Mouse (Mus musculus) heart, embryonic 11.5 days (tissue): Measurements from ENCODE around the gene Hsd11b2. TPM values are rescaled to one million over a fixed set of nuclear protein-coding genes. Genes with fewer than 3 reads are reported as not detected.

Experiments
- ATAC-seq: fragments of 200-750 bp; cut with Nextera tagmentation; replicated peaks from 2 replicates; pipeline ENCODE4 v1.8.0; 2017; ENCODE audit warnings: moderate library complexity; ENCODE audit not compliant: insufficient number of reproducible peaks, low FRiP score, low TSS enrichment
- H3K27ac ChIP-seq: fragments of 300-500 bp; sonication (generic); 2 replicates; pipeline ENCODE4 v1.5.1; 2014; ENCODE audit warnings: mild to moderate bottlenecking, low read depth, low read length
- H3K27me3 ChIP-seq: fragments of 300-500 bp; sonication (generic); 2 replicates; pipeline ENCODE4 v1.6.1; 2014; ENCODE audit warnings: mild to moderate bottlenecking, low read length, mixed read lengths; ENCODE audit not compliant: control insufficient read depth, insufficient read depth
- H3K36me3 ChIP-seq: fragments of 300-500 bp; sonication (generic); 2 replicates; pipeline ENCODE4 v1.6.1; 2014; ENCODE audit warnings: mild to moderate bottlenecking, low read length, moderate library complexity, mixed read lengths; ENCODE audit not compliant: control insufficient read depth, insufficient read depth
- H3K4me1 ChIP-seq: fragments of 300-500 bp; sonication (generic); 2 replicates; pipeline ENCODE4 v1.6.1; 2014; ENCODE audit warnings: low read length; ENCODE audit not compliant: control insufficient read depth, insufficient read depth
- H3K4me2 ChIP-seq: fragments of 300-500 bp; sonication (generic); 2 replicates; pipeline ENCODE4 v1.6.1; 2014; ENCODE audit warnings: mild to moderate bottlenecking, moderate library complexity
- H3K4me3 ChIP-seq: fragments of 300-500 bp; sonication (generic); 2 replicates; pipeline ENCODE4 v1.5.1; 2014; ENCODE audit warnings: low read depth, low read length
- H3K9ac ChIP-seq: fragments of 300-500 bp; sonication (generic); 2 replicates; pipeline ENCODE4 v1.6.1; 2014; ENCODE audit warnings: mild to moderate bottlenecking, low read depth, low read length, moderate library complexity
- H3K9me3 ChIP-seq: fragments of 300-500 bp; sonication (generic); replicated peaks from 2 replicates; pipeline ENCODE4 v1.6.1; 2016; ENCODE audit warnings: low read length; ENCODE audit not compliant: control insufficient read depth
- WGBS: fragments of 180-500 bp; shearing (Covaris S2); extraction: QIAGEN DNeasy Blood & Tissue Kit; methylation state at CpG from one replicate; pipeline ENCODE4 v1.1.7; 2014; ENCODE audit not compliant: insufficient replicate concordance; 5-methylcytosine and 5-hydroxymethylcytosine counted together
- polyA plus RNA-seq: library from polyadenylated mRNA; unstranded; fragments of >200 nt; fragmentation: Nextera tagmentation; extraction: Ambion mirVana; gene quantifications from 2 replicates; pipeline ENCODE4 v1.2.1, GENCODE M21; 2014

Hsd11b2 gene
- polyA plus RNA-seq, 1 experiment from 2014 or later = 8.2 TPM

- Histone ChIP-seq H3K36me3 (no peaks in the 10 kb centered on the region), H3K9me3 (no peaks in the 10 kb centered on the region), H3K4me3 (no peak overlapping the region), H3K4me1 (0 out of 2 replicates have a peak, but pooled peaks cover 4% of the 10 kb centered on the region), H3K27me3 (no peaks in the 10 kb centered on the region), H3K4me2 (no peak overlapping the region), H3K27ac (no peak overlapping the region), H3K9ac (no peak overlapping the region)
- ATAC-seq = no peak
- 75% methylated on average over 3 of the region's 3 CpGs for WGBS
Observed at GRCm38 (mm10) chr8:105494566-105494965, 24.0 kb upstream of the Hsd11b2 start.

DNA sequence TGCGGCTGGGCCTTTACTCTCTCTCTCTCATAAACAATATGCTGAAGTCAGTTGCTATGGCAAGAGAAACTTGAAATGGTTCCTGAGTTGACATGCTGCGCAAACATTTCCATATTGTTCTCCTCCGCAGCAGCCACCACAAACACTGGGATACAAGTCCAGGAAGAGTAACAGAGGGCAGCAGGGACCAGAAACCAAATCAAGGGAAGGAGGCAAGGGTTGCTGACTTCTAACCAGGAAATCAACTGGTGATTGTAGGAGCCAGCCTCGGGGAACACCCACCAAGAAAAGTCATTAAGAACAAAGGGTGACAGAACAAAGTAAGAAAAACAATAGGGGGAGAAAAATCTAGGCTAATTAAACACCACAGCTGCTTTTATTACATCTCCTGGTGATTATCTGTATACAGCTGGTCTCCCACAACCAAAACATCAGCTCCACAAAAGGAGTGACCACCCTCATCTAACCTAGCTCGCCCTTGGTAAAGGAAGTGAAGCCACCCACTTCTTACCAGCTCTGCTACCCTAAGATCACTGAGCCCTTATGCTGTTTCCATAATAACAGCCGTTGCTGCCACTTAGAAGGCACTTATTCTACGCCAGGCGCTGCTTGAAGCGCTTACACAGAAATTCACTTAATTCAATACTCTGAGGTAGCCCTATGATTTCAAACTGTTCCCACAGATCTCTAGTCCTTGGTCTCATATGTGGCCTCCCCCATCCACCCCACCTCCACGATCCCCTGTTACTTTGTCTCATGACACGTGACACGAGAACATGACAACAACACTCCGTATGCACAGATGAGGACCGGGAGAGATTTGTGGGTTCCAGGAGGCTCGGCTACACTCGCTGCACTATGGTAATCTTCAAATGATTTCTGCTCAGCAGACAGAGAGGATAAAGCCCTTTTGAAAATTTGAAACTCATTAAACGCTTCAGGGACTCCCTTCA, 22.9 kb upstream of the Hsd11b2 start:
- H3K27ac ChIP-seq = no peak overlapping the region
- WGBS = 46% methylated on average over 17 of the region's 17 CpGs
- 0 out of 2 replicates have a peak, but pooled peaks cover 4% of the 10 kb centered on the region for H3K4me1 ChIP-seq
- H3K36me3 ChIP-seq = no peaks in the 10 kb centered on the region
- H3K4me3 ChIP-seq = peak overlapping the region; percentile 76
- ATAC-seq = no peak
- peak overlapping the region; percentile 97 for H3K4me2 ChIP-seq
- no peak overlapping the region; the same call in 1 of the 2 replicates for H3K9ac ChIP-seq
- no peaks in the 10 kb centered on the region for H3K27me3 ChIP-seq
- no peaks in the 10 kb centered on the region for H3K9me3 ChIP-seq

- peak; percentile 71 for ATAC-seq
- H3K27ac ChIP-seq = no peak within 1 kb of the TSS
- peak within 1 kb of the TSS; percentile 97 for H3K4me2 ChIP-seq
Observed at GRCm38 (mm10) chr8:105496439-105497180, 21.9 kb upstream of the Hsd11b2 start, which contains the start of gene Zdhhc1. TSS of gene Zdhhc1 (minus strand) at chr8:105496902.

DNA sequence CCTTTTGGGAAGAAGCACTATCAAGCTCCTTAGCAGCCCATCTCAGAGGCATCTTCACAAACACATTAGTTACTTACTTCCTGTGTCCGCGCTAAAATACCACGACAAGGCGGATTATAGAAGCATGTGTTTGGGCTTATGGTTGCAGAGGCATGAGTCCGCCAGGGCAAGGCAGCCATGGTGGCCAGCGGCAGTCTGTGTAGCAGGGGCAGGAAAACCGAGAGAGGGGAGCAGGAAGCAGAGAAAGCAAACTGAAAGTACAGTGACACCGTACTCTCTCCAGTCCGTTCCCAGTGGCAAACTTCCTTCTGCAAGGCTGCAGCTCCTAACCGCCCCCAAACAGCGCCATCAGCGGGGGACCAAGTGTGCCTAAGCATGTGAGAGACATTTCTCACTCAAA, 18.8 kb upstream of the Hsd11b2 start:
- WGBS = 59% methylated on average over 12 of the region's 12 CpGs
- peak overlapping the region; percentile 16; the same call in 1 of the 2 replicates for H3K4me2 ChIP-seq
- H3K27ac ChIP-seq = no peak overlapping the region
- no peak overlapping the region for H3K4me3 ChIP-seq
- no peaks in the 10 kb centered on the region for H3K9me3 ChIP-seq
- no peak overlapping the region for H3K9ac ChIP-seq
- H3K36me3 ChIP-seq = no peaks in the 10 kb centered on the region
- 0 out of 2 replicates have a peak, but pooled peaks cover 2% of the 10 kb centered on the region for H3K4me1 ChIP-seq
- H3K27me3 ChIP-seq = no peaks in the 10 kb centered on the region
- ATAC-seq = no peak

More at GRCm38 (mm10) chr8:105496439-105497180, 21.9 kb upstream of the Hsd11b2 start, which contains the start of gene Zdhhc1:
- under 1% methylated on average over 68 of the region's 68 CpGs for WGBS
- peak within 1 kb of the TSS; percentile 76 for H3K4me3 ChIP-seq
- H3K27me3 ChIP-seq = no peaks in the 10 kb centered on the region
- no peaks in the 10 kb centered on the region for H3K9me3 ChIP-seq
- H3K4me1 ChIP-seq = 0 out of 2 replicates have a peak, but pooled peaks cover 4% of the 10 kb centered on the region
- no peaks in the 10 kb centered on the region for H3K36me3 ChIP-seq
- peak within 1 kb of the TSS; percentile 88 for H3K9ac ChIP-seq

DNA sequence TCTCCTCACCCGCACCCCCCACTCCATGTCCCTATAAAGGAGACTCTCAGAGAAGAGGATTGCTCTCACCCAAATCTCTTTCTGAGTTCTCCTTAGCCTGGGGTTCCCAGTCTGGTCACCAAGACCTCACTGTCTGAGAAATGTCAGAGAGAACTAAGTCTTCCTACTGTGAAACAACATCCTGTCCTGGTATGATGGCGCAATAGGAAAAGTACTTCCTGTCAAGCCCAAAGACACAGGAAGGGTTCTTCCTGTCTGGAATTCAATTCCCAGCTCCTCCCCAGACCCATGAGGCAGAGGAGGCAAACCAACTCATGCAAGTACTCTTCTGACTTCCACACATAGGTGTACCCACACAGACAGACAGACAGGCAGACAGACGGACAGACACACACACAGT, 13.9 kb upstream of the Hsd11b2 start:
- no peak overlapping the region for H3K27ac ChIP-seq
- H3K4me2 ChIP-seq = no peak overlapping the region
- ATAC-seq = no peak
- H3K27me3 ChIP-seq = no peaks in the 10 kb centered on the region
- H3K9me3 ChIP-seq = no peaks in the 10 kb centered on the region
- H3K4me3 ChIP-seq = no peak overlapping the region
- no peaks in the 10 kb centered on the region for H3K4me1 ChIP-seq
- H3K36me3 ChIP-seq = no peaks in the 10 kb centered on the region
- H3K9ac ChIP-seq = no peak overlapping the region
- WGBS = 78% methylated on average over 3 of the region's 3 CpGs

DNA sequence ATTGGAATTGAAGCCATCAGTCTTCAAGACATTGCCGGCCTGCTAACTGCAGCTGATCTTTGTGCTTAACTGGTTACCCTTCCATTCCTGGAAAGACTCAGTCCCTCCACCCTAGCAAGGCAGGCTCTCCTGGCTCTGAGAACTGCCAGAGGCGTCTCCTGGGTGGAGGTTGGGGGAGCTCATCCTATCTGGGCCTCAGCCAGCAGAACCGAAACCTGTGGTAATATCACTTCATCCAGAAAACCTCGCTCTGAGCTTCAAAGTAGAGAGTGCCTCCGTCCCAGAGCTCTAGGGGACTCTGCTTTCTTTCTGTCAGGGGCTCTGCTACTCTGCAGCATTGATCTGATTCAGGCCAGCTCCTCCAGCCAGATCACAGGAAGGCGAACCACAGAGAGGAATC, 11.6 kb upstream of the Hsd11b2 start:
- Histone ChIP-seq H3K9ac (no peak overlapping the region), H3K4me3 (no peak overlapping the region), H3K4me2 (no peak overlapping the region), H3K4me1 (no peaks in the 10 kb centered on the region), H3K36me3 (no peaks in the 10 kb centered on the region), H3K27ac (no peak overlapping the region), H3K9me3 (no peaks in the 10 kb centered on the region), H3K27me3 (no peaks in the 10 kb centered on the region)
- ATAC-seq = no peak
- WGBS = 58% methylated on average over 6 of the region's 6 CpGs

DNA sequence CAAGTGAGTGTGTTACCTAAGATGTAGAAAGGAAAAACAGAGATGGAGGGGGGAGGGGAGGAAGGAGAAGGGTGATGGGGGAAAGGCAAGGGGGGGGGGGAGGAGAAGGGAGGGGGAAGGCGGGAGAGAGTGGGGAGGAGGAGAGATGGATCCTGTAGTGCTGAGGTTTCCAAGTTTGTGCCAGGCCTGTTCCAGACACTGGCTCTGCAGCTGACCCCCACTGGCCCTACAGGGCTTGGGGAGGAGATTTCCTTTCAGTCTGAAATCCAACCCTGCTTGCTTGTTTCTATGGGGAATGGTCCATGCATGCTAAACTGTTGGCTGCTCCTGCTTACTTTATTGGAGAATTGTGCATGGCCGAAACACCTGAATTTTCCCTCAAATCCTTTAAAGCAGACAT, 9.8 kb upstream of the Hsd11b2 start:
- ATAC-seq = no peak; the same call in 1 of the 2 replicates

GRCm38 (mm10) chr8:105509997-105510735, 8.4 kb upstream of the Hsd11b2 start:
- 38% methylated on average over 12 of the region's 12 CpGs for WGBS
- no peak overlapping the region for H3K4me2 ChIP-seq
- no peaks in the 10 kb centered on the region for H3K9me3 ChIP-seq
- 0 out of 2 replicates have a peak, but pooled peaks cover 3% of the 10 kb centered on the region for H3K4me1 ChIP-seq
- H3K9ac ChIP-seq = no peak overlapping the region
- ATAC-seq = no peak
- H3K27ac ChIP-seq = no peak overlapping the region
- peaks cover 3% of the 10 kb centered on the region; the same call in 1 of the 2 replicates for H3K27me3 ChIP-seq
- H3K4me3 ChIP-seq = no peak overlapping the region
- H3K36me3 ChIP-seq = no peaks in the 10 kb centered on the region

More for the DNA sequence above, 9.8 kb upstream of the Hsd11b2 start:
- WGBS = 73% methylated on average over 1 of the region's 2 CpGs
- Histone ChIP-seq H3K9me3 (no peaks in the 10 kb centered on the region), H3K4me3 (no peak overlapping the region), H3K27me3 (no peaks in the 10 kb centered on the region), H3K4me2 (no peak overlapping the region), H3K27ac (no peak overlapping the region), H3K36me3 (no peaks in the 10 kb centered on the region), H3K4me1 (no peaks in the 10 kb centered on the region), H3K9ac (no peak overlapping the region)
